Mouse (Mus musculus) ovary, postnatal 10 days (tissue): ENCODE data around the gene Cntrl.

Experiments used
- DNase-seq: peaks from one replicate; pipeline ENCODE4 v3.0.0; 2022; ENCODE audit warnings: low spot score

Gene Cntrl

GRCm38 (mm10) chr2:35109141-35109923 is at the start of gene Cntrl:
Gene Cntrl, plus strand, starts transcription at chr2:35109492.
- peak; percentile 94 for DNase-seq

- DNase-seq, result no peak
Observed at GRCm38 (mm10) chr2:35060256-35060655, 49.0 kb upstream of the Cntrl start.

- no peak for DNase-seq
Observed at GRCm38 (mm10) chr2:35060897-35061296, 48.4 kb upstream of the Cntrl start.

GRCm38 (mm10) chr2:35061338-35061737 is 48.0 kb upstream of the Cntrl start, which contains the start of gene Hc:
Gene Hc, minus strand, starts transcription at chr2:35061438.
- no peak for DNase-seq

GRCm38 (mm10) chr2:35063333-35064030 is 45.8 kb upstream of the Cntrl start:
- no peak for DNase-seq

GRCm38 (mm10) chr2:35066525-35067082 is 42.7 kb upstream of the Cntrl start:
- DNase-seq, result no peak

GRCm38 (mm10) chr2:35067117-35067516 is 42.2 kb upstream of the Cntrl start:
- no peak for DNase-seq

- DNase-seq, result no peak
Observed at GRCm38 (mm10) chr2:35069124-35069523, 40.2 kb upstream of the Cntrl start.

- no peak for DNase-seq
Observed at GRCm38 (mm10) chr2:35070275-35070674, 39.0 kb upstream of the Cntrl start.

GRCm38 (mm10) chr2:35072547-35072946 is 36.7 kb upstream of the Cntrl start:
- no peak for DNase-seq

GRCm38 (mm10) chr2:35074328-35074727 is 35.0 kb upstream of the Cntrl start:
- no peak for DNase-seq

- no peak for DNase-seq
Observed at GRCm38 (mm10) chr2:35079166-35079565, 30.1 kb upstream of the Cntrl start.

- DNase-seq, result no peak
Observed at GRCm38 (mm10) chr2:35087418-35087817, 21.9 kb upstream of the Cntrl start.

- DNase-seq, result no peak
Observed at GRCm38 (mm10) chr2:35100529-35100928, 8.8 kb upstream of the Cntrl start.

GRCm38 (mm10) chr2:35101443-35101842 is 7.8 kb upstream of the Cntrl start, which contains the start of gene AI182371:
Gene AI182371, minus strand, starts transcription at chr2:35101543.
- no peak for DNase-seq

- no peak for DNase-seq
Observed at GRCm38 (mm10) chr2:35102777-35103176, 6.5 kb upstream of the Cntrl start.

- no peak for DNase-seq
Observed at GRCm38 (mm10) chr2:35103558-35103957, 5.7 kb upstream of the Cntrl start.

GRCm38 (mm10) chr2:35104843-35105242 is 4.4 kb upstream of the Cntrl start:
- no peak for DNase-seq

- DNase-seq, result no peak
Observed at GRCm38 (mm10) chr2:35107984-35108635, 1.2 kb upstream of the Cntrl start.

GRCm38 (mm10) chr2:35108712-35109111 is 580 bp upstream of the Cntrl start:
- no peak for DNase-seq

GRCm38 (mm10) chr2:35109924-35110304 is 622 bp downstream of the Cntrl start:
- DNase-seq, result no peak

GRCm38 (mm10) chr2:35110521-35110920 is 1.2 kb downstream of the Cntrl start:
- no peak for DNase-seq
